Mouse (Mus musculus) layer of hippocampus, adult 2 months (tissue): ENCODE data around the gene Ube2m. TPM values are rescaled to one million over a fixed set of nuclear protein-coding genes. Genes with fewer than 3 reads are reported as not detected.

Source experiments
- DNase-seq, 2 experiments: peaks; one replicate each; pipeline ENCODE4 v3.0.0; 2022; ENCODE audit warnings: low spot score in 2 of 2
- H3K27ac ChIP-seq: fragments of 200-600 bp; 2 replicates; pipeline ENCODE4 v1.8.1; 2022
- H3K4me3 ChIP-seq: fragments of 200-600 bp; 2 replicates; pipeline ENCODE4 v1.8.1; 2022; ENCODE audit warnings: mild to moderate bottlenecking
- CTCF ChIP-seq: fragments of 200-600 bp; conservative IDR thresholded peaks from 2 replicates; pipeline ENCODE4 v1.8.1; 2022; ENCODE audit warnings: antibody characterized with exemption, mild to moderate bottlenecking, moderate library complexity
- total RNA-seq, 2 experiments: library from RNA; stranded (reverse); gene quantifications; 2 replicates each; pipeline ENCODE4 v1.2.3; 2021

Ube2m gene
- total RNA-seq, 2 experiments from 2014 or later: 190 to 199 TPM

DNA sequence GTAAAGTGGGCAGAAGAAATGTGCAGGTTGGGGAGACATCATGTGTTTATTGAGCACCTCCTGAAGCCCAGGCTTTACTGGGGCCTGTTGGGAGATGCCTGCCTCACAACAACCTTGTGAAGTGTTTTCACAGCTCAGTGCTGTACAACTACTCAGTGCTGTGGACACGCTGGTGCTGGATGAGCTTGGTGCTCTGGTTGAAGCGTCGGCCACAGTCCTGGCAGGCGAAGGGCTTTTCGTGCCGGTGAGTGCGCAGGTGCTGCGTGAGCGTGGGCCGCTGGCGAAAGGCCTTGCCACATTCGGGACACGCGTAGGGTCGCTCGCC, 5.0 kb upstream of the Ube2m start:
- no peak for TF ChIP-seq CTCF
- DNase-seq: no peak
- H3K27ac ChIP-seq: peak overlapping the region; percentile 90
- H3K4me3 ChIP-seq: peak overlapping the region; percentile 64

DNA sequence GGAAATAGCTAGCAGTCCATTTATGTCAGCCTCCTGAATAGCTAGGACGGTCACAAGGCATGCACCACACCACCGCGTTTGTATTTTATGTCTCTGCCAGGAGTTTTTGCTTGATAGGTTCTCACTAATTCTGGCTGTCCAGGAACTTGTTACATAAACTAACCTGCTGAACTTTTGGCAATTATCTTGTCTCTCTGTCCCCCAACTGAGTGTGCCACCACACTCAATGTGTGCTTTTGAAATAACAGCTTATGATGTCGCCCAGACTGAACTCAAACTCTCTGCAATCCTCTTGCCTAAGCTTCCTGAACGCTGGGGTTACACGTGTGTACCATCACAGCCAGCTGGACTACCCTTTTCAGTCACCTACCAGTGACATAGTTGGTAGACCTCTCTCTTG, 4.4 kb upstream of the Ube2m start:
- no peak for TF ChIP-seq CTCF
- no peak for DNase-seq
- Histone ChIP-seq H3K27ac (no peak overlapping the region), H3K4me3 (no peak overlapping the region)

DNA sequence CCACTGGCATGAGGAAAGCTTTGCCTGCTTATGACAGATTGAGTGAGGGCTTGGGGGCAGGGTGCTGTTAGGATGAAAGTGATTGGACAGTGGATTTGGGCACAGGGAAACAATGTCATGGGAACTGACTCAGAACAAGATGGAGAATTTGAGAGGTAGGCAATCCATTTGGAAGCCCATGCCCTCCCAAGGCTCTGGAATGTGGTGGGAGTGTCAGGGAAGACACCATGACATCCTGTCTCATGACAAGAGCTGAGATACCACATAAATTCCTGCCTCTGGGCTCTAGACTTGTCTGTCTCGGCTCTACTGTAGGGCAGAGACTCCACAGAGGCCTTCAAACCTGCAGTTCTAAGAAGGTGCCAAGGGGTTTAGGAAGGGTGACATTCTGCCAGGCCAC, 3.2 kb upstream of the Ube2m start:
- no peak overlapping the region for H3K27ac ChIP-seq
- no peak for DNase-seq
- H3K4me3 ChIP-seq: no peak overlapping the region
- no peak for TF ChIP-seq CTCF

DNA sequence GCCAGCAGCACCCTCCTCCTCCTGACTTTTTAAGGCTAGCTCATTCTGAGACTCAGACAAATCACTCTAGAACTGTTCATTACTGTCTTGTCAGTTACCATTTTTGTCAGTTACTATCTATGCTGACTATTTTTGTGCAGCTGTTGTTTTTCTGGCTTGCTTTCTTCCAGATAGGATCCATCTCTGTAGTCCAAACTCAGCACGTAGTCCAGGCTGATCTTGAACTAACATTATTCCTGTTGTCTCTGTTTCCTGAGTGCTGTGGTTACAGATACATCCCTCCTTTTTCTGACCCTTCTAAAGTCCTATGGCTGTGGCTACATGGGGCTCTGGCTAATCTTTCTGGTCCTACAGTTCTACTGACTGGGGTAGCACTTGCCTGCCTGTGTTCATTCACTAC, 1.1 kb upstream of the Ube2m start:
- TF ChIP-seq CTCF: no peak
- DNase-seq: no peak
- H3K4me3 ChIP-seq: peak overlapping the region; percentile 69; the same call in 1 of the 2 replicates
- H3K27ac ChIP-seq: peak overlapping the region; percentile 99

DNA sequence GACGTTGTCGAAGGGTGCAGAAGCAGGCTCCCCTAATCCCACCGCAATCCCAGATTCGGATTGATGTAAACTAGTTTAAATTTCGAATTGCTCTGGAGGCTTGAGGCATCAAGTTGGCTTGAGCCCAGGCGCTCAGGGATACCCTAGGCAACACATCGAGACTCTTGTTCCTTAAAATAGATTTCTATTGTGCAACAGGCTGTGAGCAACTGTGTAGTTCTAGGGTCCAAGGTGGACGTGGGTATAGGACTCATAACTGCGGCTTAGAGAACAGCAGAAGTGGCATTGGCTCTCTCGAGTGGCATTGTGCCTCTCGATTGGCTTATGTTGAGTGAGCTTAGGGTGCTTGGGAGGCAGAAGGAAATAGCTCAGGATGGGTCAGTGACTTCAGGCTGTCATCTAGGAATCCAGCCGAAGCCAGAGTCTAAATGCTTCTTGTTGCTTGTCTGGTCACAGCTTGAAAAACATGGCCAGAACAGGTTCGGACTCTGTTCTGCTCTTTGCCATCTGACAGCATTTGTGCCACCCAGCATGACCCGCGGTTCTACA, 620 bp upstream of the Ube2m start:
- Histone ChIP-seq H3K27ac (peak overlapping the region; percentile 99), H3K4me3 (peak overlapping the region; percentile 69)
- TF ChIP-seq CTCF: no peak
- DNase-seq: no peak

DNA sequence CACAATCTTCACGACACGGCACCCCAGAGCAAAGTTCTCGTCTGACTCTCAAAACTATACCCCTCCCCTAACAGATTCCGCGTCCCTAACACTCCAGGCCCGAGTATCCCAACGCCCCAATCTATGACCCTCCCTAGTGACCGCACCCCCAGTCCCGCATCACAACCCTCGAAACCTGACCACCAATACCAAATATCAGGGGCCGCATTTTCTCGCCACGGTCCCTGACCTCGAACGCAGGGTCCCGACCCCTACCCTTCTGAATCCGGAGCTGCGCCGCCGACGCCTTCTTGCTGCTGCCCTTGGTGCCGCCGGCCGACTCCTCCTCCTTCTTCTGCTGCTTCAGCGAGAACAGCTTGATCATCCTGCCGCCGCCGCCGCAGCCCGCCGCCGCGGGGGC, 709 bp downstream of the Ube2m start:
- Histone ChIP-seq H3K4me3 (peak overlapping the region; percentile 69), H3K27ac (peak overlapping the region; percentile 99)
- no peak for DNase-seq
- TF ChIP-seq CTCF: no peak

DNA sequence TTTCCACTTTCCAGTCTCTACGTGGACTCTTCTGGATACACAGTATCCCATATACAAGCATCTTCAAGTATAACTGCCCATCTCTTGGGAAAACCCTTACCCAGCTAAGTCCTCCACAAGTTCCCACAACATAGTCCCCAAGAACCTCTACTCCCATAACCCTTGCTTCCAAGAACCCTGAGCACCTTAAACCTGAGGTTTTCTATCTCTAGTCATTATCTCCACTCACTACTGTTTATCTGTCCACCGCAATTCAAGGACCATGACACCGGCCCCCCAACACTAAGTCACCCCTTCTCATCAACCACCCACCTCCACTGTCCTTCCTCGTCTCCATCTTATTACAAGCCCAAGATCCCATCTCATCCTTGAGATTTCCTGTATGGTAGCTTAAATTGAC, 1.3 kb downstream of the Ube2m start:
- TF ChIP-seq CTCF: no peak
- no peak for DNase-seq
- H3K27ac ChIP-seq: peak overlapping the region; percentile 99
- peak overlapping the region; percentile 69 for H3K4me3 ChIP-seq

DNA sequence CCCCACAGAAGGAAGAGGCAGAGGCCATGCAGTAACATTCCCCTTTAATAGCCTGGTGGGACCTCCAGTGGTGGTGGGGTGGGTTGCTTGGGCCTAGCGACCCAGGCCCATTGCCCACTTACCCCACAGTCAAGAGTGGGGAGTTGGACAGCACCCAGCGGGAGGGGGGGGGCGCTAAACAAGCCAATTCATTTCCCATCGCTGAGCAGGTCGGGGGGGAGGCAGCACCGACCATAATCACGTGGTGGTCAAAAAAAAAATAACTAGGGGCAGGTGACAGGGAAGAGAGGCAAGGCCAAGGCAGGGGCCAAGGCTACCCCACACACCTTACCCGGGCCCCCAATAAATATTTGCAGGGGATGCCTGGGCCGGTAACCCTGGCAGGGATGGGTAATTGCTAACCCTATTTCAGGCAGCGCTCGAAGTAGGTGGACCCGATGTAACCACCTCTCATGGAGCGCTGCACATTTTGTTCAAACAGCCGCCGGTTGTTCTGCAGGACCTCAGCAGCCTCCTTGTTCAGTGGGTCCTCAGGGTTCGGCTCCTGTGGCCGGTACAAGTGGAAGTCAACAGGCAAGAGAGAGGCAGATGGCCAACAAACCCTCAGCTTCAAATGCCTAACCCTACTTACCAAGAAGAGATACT, 2.7 kb downstream of the Ube2m start:
- Histone ChIP-seq H3K27ac (peak overlapping the region; percentile 91), H3K4me3 (peak overlapping the region; percentile 70)
- no peak for TF ChIP-seq CTCF
- no peak for DNase-seq

DNA sequence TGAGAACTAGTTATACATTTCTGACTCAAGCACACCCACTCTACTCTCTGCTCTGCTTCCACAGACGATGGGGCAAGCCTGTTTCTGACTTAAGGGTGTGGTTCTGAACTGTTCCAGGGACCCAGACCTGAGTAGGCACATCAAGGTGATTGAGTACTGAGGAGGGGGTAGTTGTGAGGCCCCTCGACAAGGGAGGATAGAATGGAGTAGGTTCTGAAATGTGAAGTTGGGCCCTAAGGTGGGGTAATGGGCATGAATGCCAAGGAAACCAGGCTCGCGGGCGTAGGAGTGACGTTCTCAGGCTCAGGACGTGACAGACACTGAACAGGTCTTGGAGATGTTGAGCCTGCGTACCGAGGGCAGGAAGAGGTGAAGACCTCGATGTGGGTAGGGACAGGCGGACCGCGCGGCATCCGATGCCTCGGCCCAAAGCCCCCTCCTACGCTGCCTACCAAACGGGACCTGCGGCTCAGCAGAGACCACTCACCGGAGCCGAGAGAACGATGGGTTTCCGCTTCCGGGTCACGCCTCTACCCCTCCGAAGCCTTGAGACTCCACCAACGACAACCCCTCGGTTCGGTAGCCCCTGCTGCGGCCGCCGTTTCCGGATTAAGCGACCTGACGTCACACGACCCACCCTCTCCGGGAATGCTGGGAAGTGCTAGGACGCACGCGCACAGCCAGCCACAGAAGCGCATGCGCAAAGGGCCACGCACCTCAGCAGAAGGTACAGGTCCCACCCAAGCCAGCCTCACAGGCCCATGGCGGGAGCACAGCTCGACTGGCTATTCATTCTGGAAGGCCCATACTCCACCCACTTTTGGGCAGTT, 3.7 kb downstream of the Ube2m start, which contains the start of gene Chmp2a:
Gene Chmp2a (minus strand): TSS at position 660 of the 830 bp plus-strand sequence.
- no peak for TF ChIP-seq CTCF
- DNase-seq: peak; percentile 99
- Histone ChIP-seq H3K27ac (peak within 1 kb of the TSS; percentile 91), H3K4me3 (peak within 1 kb of the TSS; percentile 70)

DNA sequence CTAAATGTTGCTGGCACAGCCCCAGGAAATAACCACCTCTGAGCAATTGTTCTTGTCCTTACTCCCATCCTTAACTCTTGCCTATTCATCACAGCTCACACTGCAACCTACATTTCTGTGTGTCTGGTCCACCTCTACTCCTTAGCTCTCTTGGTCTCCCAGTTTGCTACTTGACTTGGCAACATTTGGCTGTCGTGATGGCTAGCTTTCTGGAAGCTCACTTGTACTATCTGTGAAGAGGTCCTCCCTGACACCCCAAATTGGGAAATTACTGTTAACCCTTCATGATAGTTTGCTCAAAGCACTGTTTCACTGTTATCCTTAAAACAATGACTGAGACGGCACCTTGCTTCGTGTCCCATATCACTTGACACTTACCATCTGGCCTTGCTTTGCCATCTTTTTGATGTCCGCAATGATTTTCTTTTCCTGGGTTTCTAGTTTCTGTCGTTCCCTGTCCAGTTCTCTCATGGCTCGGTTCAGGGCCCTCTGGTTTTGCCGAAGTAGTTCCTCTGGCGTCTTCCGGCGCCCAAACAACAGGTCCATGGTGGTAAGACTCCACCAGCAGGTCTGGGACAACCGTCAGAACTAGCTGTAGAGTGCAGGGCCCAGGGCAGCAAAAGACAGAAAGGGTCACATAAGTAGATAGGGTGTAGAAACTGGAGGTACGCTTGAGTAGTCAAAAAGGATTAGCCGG, 4.5 kb downstream of the Ube2m start:
- DNase-seq: no peak
- TF ChIP-seq CTCF: no peak
- peak overlapping the region; percentile 91 for H3K27ac ChIP-seq
- H3K4me3 ChIP-seq: peak overlapping the region; percentile 70

DNA sequence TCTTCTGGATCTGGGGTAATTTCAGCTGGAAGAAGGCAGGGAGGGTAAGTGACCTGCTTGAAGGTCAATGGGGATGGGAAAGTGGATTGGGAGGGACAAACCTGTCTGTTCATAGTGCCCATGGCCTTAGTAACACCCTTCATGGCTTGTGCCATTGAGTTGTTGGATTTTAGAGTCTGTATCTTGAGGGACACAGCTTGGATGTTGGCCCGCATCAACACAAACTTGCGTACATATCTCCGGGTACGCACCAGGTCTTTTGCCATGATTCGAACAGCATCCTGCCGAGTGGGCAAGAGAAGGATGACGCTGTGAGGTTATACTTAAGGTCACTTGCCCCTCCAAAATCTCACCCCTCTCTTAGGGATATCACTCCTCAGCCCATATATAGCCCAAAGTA, 5.5 kb downstream of the Ube2m start:
- Histone ChIP-seq H3K27ac (no peak overlapping the region), H3K4me3 (no peak overlapping the region)
- TF ChIP-seq CTCF: no peak
- DNase-seq: no peak

DNA sequence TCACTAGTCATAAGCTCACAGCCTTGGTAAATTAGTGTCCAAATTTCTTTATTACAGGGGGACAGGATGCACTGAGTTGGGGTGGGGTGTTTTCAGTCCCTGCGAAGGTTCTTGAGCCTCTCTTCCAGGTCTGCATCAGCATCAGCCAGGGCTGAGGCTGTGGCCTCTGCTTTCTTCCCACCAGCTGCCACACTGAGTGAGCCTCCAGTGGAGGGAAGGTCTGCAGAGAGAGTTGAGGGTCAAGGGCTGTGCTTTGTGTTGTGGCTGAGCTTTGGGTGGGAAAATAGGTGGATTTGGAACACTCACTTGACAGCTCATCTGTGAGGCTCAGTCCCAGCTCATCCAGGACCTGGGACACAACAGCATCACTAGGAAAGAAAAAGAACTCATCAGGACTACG, 6.1 kb downstream of the Ube2m start:
- DNase-seq: no peak
- Histone ChIP-seq H3K4me3 (no peak overlapping the region), H3K27ac (no peak overlapping the region)
- no peak for TF ChIP-seq CTCF

DNA sequence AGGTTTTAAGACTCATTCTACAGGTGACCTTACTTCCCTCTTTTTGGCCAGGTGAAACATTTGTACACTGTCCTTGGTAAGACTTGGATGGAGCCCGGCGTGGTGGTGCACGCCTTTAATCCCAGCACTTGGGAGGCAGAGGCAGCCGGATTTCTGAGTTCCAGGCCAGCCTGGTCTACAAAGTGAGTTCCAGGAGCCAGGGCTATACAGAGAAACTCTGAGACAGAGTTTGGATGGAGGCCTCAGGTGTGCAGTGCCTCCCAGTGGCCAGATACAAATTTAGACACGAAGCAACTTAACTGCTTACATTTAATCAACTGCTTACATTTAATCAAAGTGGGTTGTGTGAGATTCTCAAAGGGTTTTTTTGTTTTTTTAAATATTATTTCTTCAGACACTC, 7.0 kb downstream of the Ube2m start:
- TF ChIP-seq CTCF: peak; percentile 72
- Histone ChIP-seq H3K27ac (no peak overlapping the region), H3K4me3 (no peak overlapping the region)
- DNase-seq: no peak
